Mouse (Mus musculus) ES-E14 (cell line): ENCODE results near the gene Rgs3. TPM values are rescaled to one million over a fixed set of nuclear protein-coding genes. Genes with fewer than 3 reads are reported as not detected.

Experiments used
- DNase-seq: peaks from one replicate; pipeline ENCODE4 v3.0.0-alpha.2; 2013; ENCODE audit warnings: low read depth, low spot score
- H3K27ac ChIP-seq: 2 replicates; pipeline ENCODE4 v1.5.1; 2012; ENCODE audit warnings: low read depth, mild to moderate bottlenecking, low read length, moderate library complexity, mixed read lengths; ENCODE audit not compliant: poor library complexity, insufficient read depth, severe bottlenecking
- H3K36me3 ChIP-seq: 2 replicates; pipeline ENCODE4 v1.6.1; 2012; ENCODE audit warnings: mild to moderate bottlenecking, low read length, moderate library complexity, mixed read lengths; ENCODE audit not compliant: control insufficient read depth, poor library complexity, insufficient read depth, severe bottlenecking
- H3K4me1 ChIP-seq, 2 experiments: fragments of 150-350 bp in 1 of 2; sonication (generic) in 1 of 2; 2 replicates each; pipeline ENCODE4 v1.6.1; 2012; ENCODE audit warnings: low read length in 2 of 2, mild to moderate bottlenecking in 1 of 2, mixed read lengths in 1 of 2; ENCODE audit not compliant: control insufficient read depth in 2 of 2, insufficient read depth in 2 of 2, poor library complexity in 1 of 2
- H3K4me3 ChIP-seq, 2 experiments: fragments of 150-350 bp in 1 of 2; sonication (generic) in 1 of 2; 2 replicates each; pipeline ENCODE4 v1.5.1; 2012; ENCODE audit warnings: low read length in 2 of 2, low read depth in 1 of 2, mild to moderate bottlenecking in 1 of 2, mixed read lengths in 1 of 2; ENCODE audit not compliant: insufficient read depth in 1 of 2, poor library complexity in 1 of 2, severe bottlenecking in 1 of 2
- H3K9ac ChIP-seq: 2 replicates; pipeline ENCODE4 v1.6.1; 2012; ENCODE audit warnings: low read depth, mild to moderate bottlenecking, low read length, mixed read lengths; ENCODE audit not compliant: poor library complexity, insufficient read depth, severe bottlenecking
- H3K9me3 ChIP-seq: fragments of 150-350 bp; sonication (generic); 2 replicates; pipeline ENCODE4 v1.6.1; 2012; ENCODE audit warnings: low read depth, mild to moderate bottlenecking, low read length; ENCODE audit not compliant: control insufficient read depth, insufficient read depth
- CHD2 ChIP-seq: IDR thresholded peaks from 2 replicates; pipeline ENCODE4 v1.6.1; 2014; ENCODE audit warnings: mild to moderate bottlenecking, low read depth, low read length, inconsistent platforms
- HCFC1 ChIP-seq: IDR thresholded peaks from 2 replicates; pipeline ENCODE4 v1.6.1; 2012; ENCODE audit warnings: low read length, inconsistent platforms, borderline replicate concordance; ENCODE audit not compliant: insufficient read depth
- MAFK ChIP-seq: IDR thresholded peaks from 2 replicates; pipeline ENCODE4 v1.6.1; 2014; ENCODE audit warnings: mild to moderate bottlenecking, low read depth, low read length, inconsistent platforms; ENCODE audit not compliant: insufficient read depth
- ZC3H11A ChIP-seq: IDR thresholded peaks from 2 replicates; pipeline ENCODE4 v1.6.1; 2012; ENCODE audit warnings: low read depth, mild to moderate bottlenecking, inconsistent platforms, low read length, borderline replicate concordance
- ZNF384 ChIP-seq: IDR thresholded peaks from 2 replicates; pipeline ENCODE4 v1.6.1; 2012; ENCODE audit warnings: low read depth, low read length, inconsistent platforms
- in situ Hi-C, 2 experiments: fragments of 600-800 bp; cut with MboI; formaldehyde crosslinking; loops; one replicate each; pipeline ENCODE4 v1.15.1; 2025; ENCODE audit warnings: low sequenced_read_pairs in 2 of 2, inconsistent platforms in 1 of 2; ENCODE audit not compliant: unreplicated experiment in 2 of 2
- total RNA-seq: library from RNA; depleted of rRNA; stranded (reverse); fragments of 300-350 nt; gene quantifications from 2 replicates; pipeline ENCODE4 v1.2.3, GENCODE M21; 2012

Gene Rgs3
- total RNA-seq, 1 experiment: 10.0 TPM

GRCm38 (mm10) chr4:62695946-62696345, 136.3 kb downstream of the Rgs3 start:
- no peak overlapping the region for H3K27ac ChIP-seq
- no peaks in the 10 kb centered on the region for H3K9me3 ChIP-seq
- H3K9ac ChIP-seq: no peak overlapping the region
- H3K36me3 ChIP-seq: no peaks in the 10 kb centered on the region; the same call in 1 of the 2 replicates
- DNase-seq: peak; percentile 75
- H3K4me3 ChIP-seq: no peak overlapping the region
- TF ChIP-seq MAFK (peak; percentile 61), ZC3H11A (0 out of 2 replicates have a peak, but pooled peaks have one; percentile 13), ZNF384 (peak; percentile 48; the same call in 1 of the 2 replicates), HCFC1 (no peak)
- in situ Hi-C loops: loop anchor here in 1 of 2 experiments (10.0 kb wide), 1 partner anchor 131 kb away; no protein-coding TSS in a partner anchor
- H3K4me1 ChIP-seq: peaks cover 0 to 18% of the 10 kb centered on the region in 2 experiments; a peak in 1 of 4 replicates

GRCm38 (mm10) chr4:62696699-62697404, 137.2 kb downstream of the Rgs3 start:
- TF ChIP-seq ZNF384 (no peak), HCFC1 (no peak), CHD2 (no peak), MAFK (no peak), ZC3H11A (no peak)
- Histone ChIP-seq H3K9ac (no peak overlapping the region), H3K27ac (no peak overlapping the region), H3K4me3 (no peak overlapping the region), H3K9me3 (no peaks in the 10 kb centered on the region), H3K36me3 (no peaks in the 10 kb centered on the region; the same call in 1 of the 2 replicates), H3K4me1 (peaks cover 0 to 18% of the 10 kb centered on the region in 2 experiments; a peak in 1 of 4 replicates)
- in situ Hi-C loops: loop anchor here in 1 of 2 experiments (10.0 kb wide), 1 partner anchor 132 kb away; no protein-coding TSS in a partner anchor
- DNase-seq: no peak

GRCm38 (mm10) chr4:62697469-62697868, 137.8 kb downstream of the Rgs3 start:
- in situ Hi-C loops: loop anchor here in 1 of 2 experiments (10.0 kb wide), 1 partner anchor 133 kb away; no protein-coding TSS in a partner anchor
- no peaks in the 10 kb centered on the region; the same call in 1 of the 2 replicates for H3K36me3 ChIP-seq
- H3K27ac ChIP-seq: no peak overlapping the region
- no peak for TF ChIP-seq MAFK
- no peak for TF ChIP-seq HCFC1
- TF ChIP-seq ZNF384: no peak
- no peak for TF ChIP-seq CHD2
- no peak; the same call in 1 of the 2 replicates for TF ChIP-seq ZC3H11A
- no peaks in the 10 kb centered on the region for H3K9me3 ChIP-seq
- no peak overlapping the region for H3K9ac ChIP-seq
- peaks cover 0 to 18% of the 10 kb centered on the region in 2 experiments; a peak in 1 of 4 replicates for H3K4me1 ChIP-seq
- H3K4me3 ChIP-seq: no peak overlapping the region
- peak; percentile 66 for DNase-seq

DNA sequence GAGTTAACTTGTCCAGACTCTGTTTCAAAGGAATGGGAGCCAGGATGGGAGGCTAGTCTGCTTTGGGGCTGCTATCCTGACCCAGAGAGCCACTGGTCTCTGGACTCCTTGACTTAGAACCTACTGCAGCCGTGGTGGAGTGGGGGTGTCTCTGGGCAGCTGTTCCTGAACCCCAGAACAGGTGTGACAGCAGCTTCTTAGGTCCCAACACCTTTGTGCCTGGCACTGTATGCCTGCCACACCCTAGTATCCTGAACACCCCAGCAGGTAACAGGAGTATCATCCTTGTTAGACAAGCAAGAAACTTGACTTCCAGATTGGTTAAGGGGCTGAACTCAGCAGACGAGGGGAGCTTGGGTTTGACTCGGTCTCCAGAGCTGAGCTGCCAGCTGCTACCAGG, 138.9 kb downstream of the Rgs3 start:
- Histone ChIP-seq H3K9ac (no peak overlapping the region), H3K9me3 (no peaks in the 10 kb centered on the region), H3K4me1 (peaks cover 0 to 15% of the 10 kb centered on the region in 2 experiments; a peak in 1 of 4 replicates), H3K4me3 (no peak overlapping the region), H3K27ac (no peak overlapping the region), H3K36me3 (no peaks in the 10 kb centered on the region; the same call in 1 of the 2 replicates)
- no peak for DNase-seq
- in situ Hi-C loops: loop anchor here in 1 of 2 experiments (10.0 kb wide), 1 partner anchor 134 kb away; no protein-coding TSS in a partner anchor
- TF ChIP-seq MAFK (no peak), CHD2 (no peak), ZNF384 (no peak), HCFC1 (no peak), ZC3H11A (no peak)
